Mouse (Mus musculus): ENCODE data around the gene Cox19.
"Not testable (repeated sequence)": the region's sequence is repeated elsewhere in the genome, so short reads cannot be mapped to it uniquely, and the experiment has no call there.

DNA sequence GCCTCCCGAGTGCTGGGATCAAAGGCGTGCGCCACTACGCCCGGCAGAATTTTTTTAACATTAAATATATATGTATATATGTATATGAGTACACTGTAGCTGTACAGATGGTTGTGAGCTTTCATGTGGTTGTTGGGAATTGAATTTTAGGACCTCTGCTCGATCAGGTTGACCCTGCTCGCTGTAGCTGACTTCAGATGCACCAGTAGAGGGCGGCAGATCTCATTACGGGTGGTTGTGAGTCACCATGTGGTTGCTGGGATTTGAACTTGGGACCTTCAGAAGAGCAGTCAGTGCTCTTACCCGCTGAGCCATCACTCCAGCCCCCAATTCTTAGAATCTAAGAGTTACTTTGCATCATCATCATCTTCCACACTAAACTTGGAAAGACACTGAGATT lies 16.8 kb downstream of the Cox19 start:
- TF ChIP-seq CTCF (IDR thresholded peaks at IDR 0.05), result 0 out of 2 replicates have a peak, but pooled peaks have one; percentile 25
- not testable (repeated sequence) for TF ChIP-seq EP300 (IDR thresholded peaks at IDR 0.05)
